1 mouse cellular context compared by ENCODE assay signal in genomic region chr16:94484752-94485535, GRCm38 (mm10).
A peak's percentile ranks its signal among the peaks of the same experiment; 100 is the strongest.
TF ChIP-seq lines count a peak whose summit lies in the region.

No protein-coding gene starts in this region.

TF ChIP-seq in CH12.LX, 34 proteins besides CTCF, POLR2A, EP300 and RAD21 (continued from another document):
- TF ChIP-seq PAX5 (IDR thresholded peaks at IDR 0.05; ENCODE audit: low read length) (no peak), USF2 (conservative IDR thresholded peaks at IDR 0.05; ENCODE audit: low read depth, low read length) (0 out of 2 replicates have a peak, but pooled peaks have one; percentile 19), TCF12 (IDR thresholded peaks at IDR 0.05; ENCODE audit: low read depth, low read length) (no peak), MAZ (IDR thresholded peaks at IDR 0.05; ENCODE audit: low read depth, low read length) (no peak), MXI1 (IDR thresholded peaks at IDR 0.05; ENCODE audit: low read depth, low read length) (no peak), KAT2A (IDR thresholded peaks at IDR 0.05; ENCODE audit: insufficient replicate concordance, low read length) (no peak), SMC3 (IDR thresholded peaks at IDR 0.05; ENCODE audit: low read depth, low read length) (no peak), ZMIZ1 (IDR thresholded peaks at IDR 0.05; ENCODE audit: low read depth, low read length) (no peak), ZC3H11A (IDR thresholded peaks at IDR 0.05; ENCODE audit: low read depth, low read length) (no peak), JUND (conservative IDR thresholded peaks at IDR 0.05; ENCODE audit: low read depth, low read length) (no peak), ETS1 (conservative IDR thresholded peaks at IDR 0.05; ENCODE audit: low read depth, low read length) (no peak)
